Mouse (Mus musculus): ENCODE measurements around the gene Cd200. TPM values are rescaled to one million over a fixed set of nuclear protein-coding genes. Genes with fewer than 3 reads are reported as not detected.

The Cd200 gene
- polyA plus RNA-seq, 2 experiments, result 27.4 to 33.8 TPM

DNA sequence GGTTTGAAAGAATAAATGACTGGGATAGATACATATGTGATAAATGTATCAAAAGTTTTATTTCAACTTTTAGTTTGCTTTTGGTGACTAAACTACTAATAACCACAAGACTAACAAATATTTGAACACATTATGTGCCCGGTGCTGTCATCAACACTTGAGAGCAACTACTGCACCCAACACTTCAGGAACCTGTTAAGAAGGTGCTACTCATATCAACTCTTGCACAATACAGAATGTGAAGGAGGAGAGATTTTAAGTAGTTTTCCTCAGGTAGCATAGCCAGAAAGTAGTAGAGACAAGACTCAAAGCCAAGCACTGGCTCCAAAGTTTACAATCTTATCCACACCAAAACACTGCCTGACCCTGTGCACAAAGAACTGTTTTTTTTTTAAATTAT, 6.8 kb downstream of the Cd200 start:
- no peak for ATAC-seq (ENCODE audit: low FRiP score, low read depth)
- WGBS, result 87% methylated on average over 1 of the region's 1 CpGs

DNA sequence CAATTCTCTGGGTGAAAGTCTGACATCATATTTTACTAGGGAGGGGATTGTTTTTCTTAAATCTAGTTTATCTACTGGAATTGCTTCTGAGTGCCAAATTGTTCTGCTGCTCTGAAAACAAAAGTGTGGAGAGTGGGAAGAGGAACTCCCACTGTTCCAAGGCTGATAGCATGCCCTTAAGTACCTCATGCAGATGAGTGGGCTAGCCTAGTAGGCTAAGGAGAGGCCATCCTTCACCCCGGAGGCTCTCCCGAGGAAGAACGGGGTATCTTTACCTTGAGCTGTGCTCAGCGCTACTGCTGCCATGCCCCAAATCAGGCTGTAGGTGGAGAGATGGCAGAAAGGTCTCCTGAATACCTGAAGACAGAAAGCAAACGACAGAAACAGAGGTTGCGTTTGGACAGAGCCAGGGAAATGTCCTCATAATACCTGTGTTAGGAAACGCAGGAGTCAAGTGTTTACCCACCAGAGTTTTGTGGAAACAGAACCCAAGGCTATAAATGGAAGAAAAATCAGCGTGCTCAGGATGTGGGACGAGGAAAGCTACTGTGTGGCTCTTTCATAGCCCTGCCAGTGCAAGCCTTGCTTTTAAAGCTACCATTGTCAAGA, 8.8 kb downstream of the Cd200 start:
- Histone ChIP-seq H3K4me1 (ENCODE audit: control insufficient read depth, insufficient read depth, low read length) (no peaks in the 10 kb centered on the region), H3K27me3 (ENCODE audit: control insufficient read depth, insufficient read depth, low read length) (no peaks in the 10 kb centered on the region), H3K36me3 (ENCODE audit: control insufficient read depth, insufficient read depth, low read length) (no peaks in the 10 kb centered on the region), H3K9me3 (ENCODE audit: control insufficient read depth, low read length) (no peaks in the 10 kb centered on the region), H3K4me2 (replicated peaks; ENCODE audit: low read depth, low read length, severe bottlenecking) (no peak overlapping the region), H3K4me3 (replicated peaks; ENCODE audit: low read length) (no peak overlapping the region), H3K27ac (replicated peaks; ENCODE audit: low read depth, low read length) (no peak overlapping the region), H3K9ac (ENCODE audit: low read depth, low read length, severe bottlenecking) (no peak overlapping the region)
- ATAC-seq (ENCODE audit: low FRiP score, low read depth) (no peak), DNase-seq (ENCODE audit: low spot score) (no peak)
- WGBS, result 59% methylated on average over 9 of the region's 9 CpGs
- TF ChIP-seq POLR2A (IDR thresholded peaks at IDR 0.05; ENCODE audit: borderline replicate concordance, extremely low read depth, insufficient read depth, insufficient read length), result no peak

More for the DNA sequence above, 6.8 kb downstream of the Cd200 start:
- no peaks in the 10 kb centered on the region for H3K4me1 ChIP-seq (ENCODE audit: control insufficient read depth, insufficient read depth, low read length)
- no peak overlapping the region for H3K27ac ChIP-seq (replicated peaks; ENCODE audit: low read depth, low read length)
- H3K27me3 ChIP-seq (ENCODE audit: control insufficient read depth, insufficient read depth, low read length), result no peaks in the 10 kb centered on the region
- H3K36me3 ChIP-seq (ENCODE audit: control insufficient read depth, insufficient read depth, low read length), result no peaks in the 10 kb centered on the region
- H3K4me3 ChIP-seq (replicated peaks; ENCODE audit: low read length), result no peak overlapping the region
- no peaks in the 10 kb centered on the region for H3K9me3 ChIP-seq (ENCODE audit: control insufficient read depth, low read length)
- DNase-seq (ENCODE audit: low spot score), result no peak
- no peak overlapping the region for H3K9ac ChIP-seq (ENCODE audit: low read depth, low read length, severe bottlenecking)
- no peak overlapping the region for H3K4me2 ChIP-seq (replicated peaks; ENCODE audit: low read depth, low read length, severe bottlenecking)
- TF ChIP-seq POLR2A (IDR thresholded peaks at IDR 0.05; ENCODE audit: borderline replicate concordance, extremely low read depth, insufficient read depth, insufficient read length), result no peak

DNA sequence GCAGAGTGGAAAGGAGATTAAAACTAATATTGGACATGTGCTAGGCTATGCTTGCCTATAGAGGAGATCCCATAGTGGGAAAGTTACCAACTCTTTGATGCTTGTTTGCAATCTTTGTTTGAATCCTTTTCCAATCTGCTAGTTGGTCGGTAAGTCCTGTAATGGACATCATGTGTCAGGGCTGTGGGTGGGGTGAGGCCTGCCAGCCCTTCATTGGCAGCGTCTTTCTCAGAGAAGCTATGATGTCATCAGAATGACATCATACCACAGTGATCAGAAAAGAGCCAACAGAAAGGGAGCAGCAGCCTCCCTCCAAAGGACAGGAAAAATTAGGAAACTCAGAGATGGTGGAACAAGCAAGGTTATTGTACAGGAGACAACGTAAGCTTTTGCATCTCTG, 9.4 kb downstream of the Cd200 start:
- no peak overlapping the region for H3K9ac ChIP-seq (ENCODE audit: low read depth, low read length, severe bottlenecking)
- no peak for ATAC-seq (ENCODE audit: low FRiP score, low read depth)
- H3K4me1 ChIP-seq (ENCODE audit: control insufficient read depth, insufficient read depth, low read length), result no peaks in the 10 kb centered on the region
- WGBS, result 82% methylated on average over 3 of the region's 3 CpGs
- H3K4me2 ChIP-seq (replicated peaks; ENCODE audit: low read depth, low read length, severe bottlenecking), result no peak overlapping the region
- H3K27ac ChIP-seq (replicated peaks; ENCODE audit: low read depth, low read length), result no peak overlapping the region
- H3K27me3 ChIP-seq (ENCODE audit: control insufficient read depth, insufficient read depth, low read length), result no peaks in the 10 kb centered on the region
- no peak for TF ChIP-seq POLR2A (IDR thresholded peaks at IDR 0.05; ENCODE audit: borderline replicate concordance, extremely low read depth, insufficient read depth, insufficient read length)
- H3K9me3 ChIP-seq (ENCODE audit: control insufficient read depth, low read length), result no peaks in the 10 kb centered on the region
- no peak for DNase-seq (ENCODE audit: low spot score)
- no peak overlapping the region for H3K4me3 ChIP-seq (replicated peaks; ENCODE audit: low read length)
- H3K36me3 ChIP-seq (ENCODE audit: control insufficient read depth, insufficient read depth, low read length), result no peaks in the 10 kb centered on the region

DNA sequence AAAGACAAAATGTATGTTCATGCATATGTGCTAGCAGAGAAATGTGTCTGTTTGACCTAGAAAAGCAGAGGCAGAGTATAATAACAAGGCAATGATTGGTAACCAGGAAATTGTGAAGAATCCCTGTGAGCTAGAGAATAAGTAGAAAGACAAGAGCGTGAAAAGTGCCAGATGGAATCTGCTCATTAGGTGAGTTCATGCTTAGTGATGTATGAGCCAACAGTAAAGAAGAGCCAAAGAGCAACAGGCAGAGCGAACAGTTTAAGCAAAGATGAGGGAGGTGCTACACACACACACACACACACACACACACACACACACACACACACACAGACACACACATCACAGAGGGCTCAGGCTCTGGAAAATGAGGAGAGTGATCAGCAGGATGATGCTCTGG, 11.4 kb downstream of the Cd200 start:
- Histone ChIP-seq H3K27ac (replicated peaks; ENCODE audit: low read depth, low read length) (no peak overlapping the region), H3K36me3 (ENCODE audit: control insufficient read depth, insufficient read depth, low read length) (no peaks in the 10 kb centered on the region), H3K4me3 (replicated peaks; ENCODE audit: low read length) (no peak overlapping the region), H3K9me3 (ENCODE audit: control insufficient read depth, low read length) (no peaks in the 10 kb centered on the region), H3K4me2 (replicated peaks; ENCODE audit: low read depth, low read length, severe bottlenecking) (no peak overlapping the region), H3K27me3 (ENCODE audit: control insufficient read depth, insufficient read depth, low read length) (no peaks in the 10 kb centered on the region), H3K4me1 (ENCODE audit: control insufficient read depth, insufficient read depth, low read length) (no peaks in the 10 kb centered on the region), H3K9ac (ENCODE audit: low read depth, low read length, severe bottlenecking) (no peak overlapping the region)
- DNase-seq (ENCODE audit: low spot score) (no peak), ATAC-seq (ENCODE audit: low FRiP score, low read depth) (no peak)
- TF ChIP-seq POLR2A (IDR thresholded peaks at IDR 0.05; ENCODE audit: borderline replicate concordance, extremely low read depth, insufficient read depth, insufficient read length), result no peak
- 95% methylated on average over 2 of the region's 2 CpGs for WGBS

DNA sequence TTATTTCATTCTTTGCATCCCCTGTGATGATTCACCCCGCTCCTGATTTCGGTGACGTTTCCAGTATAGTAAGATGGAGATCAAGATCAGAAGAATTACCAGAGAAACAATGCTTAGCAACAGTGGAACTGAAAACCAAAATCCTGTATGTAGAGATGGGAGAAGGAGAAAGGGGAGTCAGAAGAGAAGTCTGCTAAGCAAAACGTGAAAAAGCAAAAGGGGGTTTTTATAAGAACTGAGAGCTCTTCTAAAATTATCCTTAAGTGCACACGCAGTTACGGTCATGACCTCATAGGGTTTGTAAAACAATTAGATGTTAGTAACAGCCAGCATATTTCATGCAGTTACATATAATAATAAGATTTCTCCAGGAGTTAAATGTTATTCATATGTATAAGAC, 16.6 kb downstream of the Cd200 start:
- Histone ChIP-seq H3K27me3 (ENCODE audit: control insufficient read depth, insufficient read depth, low read length) (no peaks in the 10 kb centered on the region), H3K4me2 (replicated peaks; ENCODE audit: low read depth, low read length, severe bottlenecking) (no peak overlapping the region), H3K36me3 (ENCODE audit: control insufficient read depth, insufficient read depth, low read length) (no peaks in the 10 kb centered on the region), H3K27ac (replicated peaks; ENCODE audit: low read depth, low read length) (no peak overlapping the region), H3K4me1 (ENCODE audit: control insufficient read depth, insufficient read depth, low read length) (no peaks in the 10 kb centered on the region), H3K9ac (ENCODE audit: low read depth, low read length, severe bottlenecking) (no peak overlapping the region), H3K9me3 (ENCODE audit: control insufficient read depth, low read length) (no peaks in the 10 kb centered on the region), H3K4me3 (replicated peaks; ENCODE audit: low read length) (no peak overlapping the region)
- DNase-seq (ENCODE audit: low spot score) (no peak), ATAC-seq (ENCODE audit: low FRiP score, low read depth) (no peak)
- WGBS, result 86% methylated on average over 6 of the region's 6 CpGs
- TF ChIP-seq POLR2A (IDR thresholded peaks at IDR 0.05; ENCODE audit: borderline replicate concordance, extremely low read depth, insufficient read depth, insufficient read length), result no peak

DNA sequence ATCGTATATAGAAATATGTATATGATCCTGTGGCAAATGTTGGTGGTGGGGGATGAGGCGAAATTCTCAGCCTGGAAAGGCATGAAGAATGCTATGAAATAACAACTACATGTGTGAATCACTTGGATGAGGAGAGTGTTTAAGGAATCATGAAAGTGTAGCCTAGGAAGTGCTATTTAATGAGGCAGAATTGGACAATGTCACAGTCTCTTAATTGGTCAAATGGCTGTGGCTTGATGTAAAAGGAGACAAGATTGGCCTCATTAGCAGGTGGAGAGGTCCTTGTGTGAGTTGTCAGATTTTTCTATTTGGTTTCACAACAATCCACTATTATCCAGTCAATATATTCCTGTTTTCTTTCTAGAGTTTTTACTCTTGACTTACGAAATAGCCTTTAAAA, 17.2 kb downstream of the Cd200 start:
- WGBS, result 92% methylated on average over 3 of the region's 3 CpGs
- ATAC-seq (ENCODE audit: low FRiP score, low read depth), result no peak
- no peak for TF ChIP-seq POLR2A (IDR thresholded peaks at IDR 0.05; ENCODE audit: borderline replicate concordance, extremely low read depth, insufficient read depth, insufficient read length)

More for the DNA sequence above, 17.2 kb downstream of the Cd200 start:
- no peak for DNase-seq (ENCODE audit: low spot score)
- H3K4me2 ChIP-seq (replicated peaks; ENCODE audit: low read depth, low read length, severe bottlenecking), result no peak overlapping the region
- H3K4me1 ChIP-seq (ENCODE audit: control insufficient read depth, insufficient read depth, low read length), result no peaks in the 10 kb centered on the region
- H3K36me3 ChIP-seq (ENCODE audit: control insufficient read depth, insufficient read depth, low read length), result no peaks in the 10 kb centered on the region
- H3K9me3 ChIP-seq (ENCODE audit: control insufficient read depth, low read length), result no peaks in the 10 kb centered on the region
- H3K9ac ChIP-seq (ENCODE audit: low read depth, low read length, severe bottlenecking), result no peak overlapping the region
- no peaks in the 10 kb centered on the region for H3K27me3 ChIP-seq (ENCODE audit: control insufficient read depth, insufficient read depth, low read length)
- no peak overlapping the region for H3K27ac ChIP-seq (replicated peaks; ENCODE audit: low read depth, low read length)
- no peak overlapping the region for H3K4me3 ChIP-seq (replicated peaks; ENCODE audit: low read length)

Measured in limb, embryonic 14.5 days (tissue).